ENCODE assay signal across 19 mouse cellular contexts in genomic region chr2:5456108-5456507, GRCm38 (mm10).
DNase-seq lines count a peak whose midpoint lies in the region; ATAC-seq and TF ChIP-seq lines count a peak whose summit lies in the region.
"Had no signal": no experiment of that assay in that cellular context is flagged by ENCODE, and none has a peak within 500 bp of the region (broad histone marks: within the 10 kb centered on the region; RNA-seq: fewer than 3 reads in every experiment).

No protein-coding gene starts in this region.

- H3K27ac ChIP-seq in heart, adult 2 months = peak overlapping the region; percentile 67
- H3K27ac ChIP-seq in heart, embryonic 11.5 days (ENCODE audit: low read depth, low read length) = no peak overlapping the region
- H3K27ac ChIP-seq in MEL (ENCODE audit: control insufficient read depth, low read depth, low read length) = no peak overlapping the region
- no peak overlapping the region for H3K27ac ChIP-seq in liver, embryonic 12.5 days
- H3K27ac ChIP-seq in kidney, embryonic 15.5 days = no peak overlapping the region
- H3K27ac ChIP-seq in forebrain, embryonic 12.5 days = no peak overlapping the region
- H3K27ac ChIP-seq: embryonic facial prominence, embryonic 15.5 days; hindbrain, embryonic 12.5 days; lung, embryonic 15.5 days; neural tube, embryonic 15.5 days had no signal

- TF ChIP-seq POLR2A in heart, adult 2 months (IDR thresholded peaks at IDR 0.05; ENCODE audit: insufficient read depth, low read depth, low read length) = no peak
- no peak for TF ChIP-seq POLR2A in MEL (IDR thresholded peaks at IDR 0.05; ENCODE audit: control insufficient read depth in 1 of 2, insufficient read depth in 1 of 2, low read depth in 1 of 2, low read length in 2 of 2, poor library complexity in 1 of 2)

- H3K4me2 ChIP-seq in heart, embryonic 11.5 days = no peak overlapping the region
- no peak overlapping the region for H3K4me2 ChIP-seq in liver, embryonic 12.5 days
- H3K4me2 ChIP-seq in kidney, embryonic 15.5 days = no peak overlapping the region
- no peak overlapping the region for H3K4me2 ChIP-seq in forebrain, embryonic 12.5 days
- H3K4me2 ChIP-seq: embryonic facial prominence, embryonic 15.5 days; hindbrain, embryonic 12.5 days; lung, embryonic 15.5 days; neural tube, embryonic 15.5 days had no signal

- peak; percentile 37 to 70 for DNase-seq in heart, adult 2 months
- DNase-seq in MEL (ENCODE audit: low read depth, low spot score) = peak; percentile 53
- peak; percentile 53 to 67 for DNase-seq in heart, adult 9 months (ENCODE audit: low spot score in 2 of 2)
- no peak for DNase-seq in retina, embryonic 14.5 days (ENCODE audit: low spot score)
- DNase-seq: cerebellum, postnatal 36 days; forebrain, postnatal 0 days; gastrocnemius, postnatal 36 days; kidney, adult 8-10 months; layer of hippocampus, adult 9-11 months; right cerebral cortex, postnatal 25 days; thymus, postnatal 4 days had no signal

- TF ChIP-seq EP300 in heart, adult 2 months (IDR thresholded peaks at IDR 0.05; ENCODE audit: insufficient read depth, low read depth, low read length) = peak; percentile 90
- TF ChIP-seq EP300 in MEL (IDR thresholded peaks at IDR 0.05; ENCODE audit: low read depth in 1 of 2, low read length in 2 of 2) = peak; percentile 49 to 54; a peak in 3 of 4 replicates

- intact Hi-C loops in heart, adult 2 months (cut with DNase I) = loop anchor here (10.0 kb wide), 1 partner anchor 139 kb away; no protein-coding TSS in a partner anchor

- no peak for ATAC-seq in heart, embryonic 11.5 days (replicated peaks; ENCODE audit: insufficient number of reproducible peaks, low FRiP score, low TSS enrichment)
- peak; percentile 61; the same call in 1 of the 2 replicates for ATAC-seq in liver, embryonic 12.5 days
- ATAC-seq in kidney, embryonic 15.5 days (replicated peaks; ENCODE audit: low FRiP score) = no peak
- no peak for ATAC-seq in forebrain, embryonic 12.5 days (ENCODE audit: low FRiP score)
- ATAC-seq: forebrain, postnatal 0 days had no signal

- 38% methylated on average over 2 of the region's 2 CpGs for WGBS in heart, adult 2 months
- 58% methylated on average over 2 of the region's 2 CpGs for WGBS in heart, embryonic 11.5 days (ENCODE audit: insufficient replicate concordance)
- 17% methylated on average over 1 of the region's 2 CpGs for WGBS in liver, embryonic 12.5 days (ENCODE audit: insufficient replicate concordance)
- 59% methylated on average over 1 of the region's 2 CpGs for WGBS in kidney, embryonic 15.5 days
- 76% methylated on average over 1 of the region's 2 CpGs for WGBS in forebrain, embryonic 12.5 days

- no peaks in the 10 kb centered on the region for H3K27me3 ChIP-seq in heart, adult 2 months (ENCODE audit: control insufficient read depth, insufficient read depth, low read length)
- H3K27me3 ChIP-seq in heart, embryonic 11.5 days (ENCODE audit: control insufficient read depth, insufficient read depth, low read length) = no peaks in the 10 kb centered on the region
- H3K27me3 ChIP-seq in MEL (ENCODE audit: control insufficient read depth in 1 of 2, insufficient read depth in 2 of 2, low read length in 2 of 2) = no peaks in the 10 kb centered on the region
- no peaks in the 10 kb centered on the region for H3K27me3 ChIP-seq in liver, embryonic 12.5 days (replicated peaks)
- no peaks in the 10 kb centered on the region for H3K27me3 ChIP-seq in kidney, embryonic 15.5 days
- H3K27me3 ChIP-seq in forebrain, embryonic 12.5 days = no peaks in the 10 kb centered on the region
- H3K27me3 ChIP-seq: embryonic facial prominence, embryonic 15.5 days; hindbrain, embryonic 12.5 days; lung, embryonic 15.5 days; neural tube, embryonic 15.5 days had no signal

- H3K9ac ChIP-seq in heart, adult 2 months (ENCODE audit: low read depth, low read length) = no peak overlapping the region
- no peak overlapping the region for H3K9ac ChIP-seq in heart, embryonic 11.5 days (ENCODE audit: low read depth, low read length)
- H3K9ac ChIP-seq in MEL (ENCODE audit: control insufficient read depth, low read depth, low read length, poor library complexity, severe bottlenecking) = no peak overlapping the region
- no peak overlapping the region for H3K9ac ChIP-seq in liver, embryonic 12.5 days
- H3K9ac ChIP-seq in kidney, embryonic 15.5 days = no peak overlapping the region
- H3K9ac ChIP-seq in forebrain, embryonic 12.5 days = no peak overlapping the region
- H3K9ac ChIP-seq: embryonic facial prominence, embryonic 15.5 days; forebrain, postnatal 0 days; hindbrain, embryonic 12.5 days; lung, embryonic 15.5 days; neural tube, embryonic 15.5 days had no signal

- H3K9me3 ChIP-seq in heart, embryonic 11.5 days (replicated peaks; ENCODE audit: control insufficient read depth, low read length) = no peaks in the 10 kb centered on the region; the same call in 1 of the 2 replicates
- no peaks in the 10 kb centered on the region for H3K9me3 ChIP-seq in MEL (replicated peaks; ENCODE audit: insufficient read depth, low read length)
- H3K9me3 ChIP-seq in liver, embryonic 12.5 days (replicated peaks) = no peaks in the 10 kb centered on the region
- H3K9me3 ChIP-seq in kidney, embryonic 15.5 days (replicated peaks) = no peaks in the 10 kb centered on the region
- H3K9me3 ChIP-seq in forebrain, embryonic 12.5 days = no peaks in the 10 kb centered on the region
- H3K9me3 ChIP-seq: embryonic facial prominence, embryonic 15.5 days; hindbrain, embryonic 12.5 days; lung, embryonic 15.5 days; neural tube, embryonic 15.5 days had no signal

- peaks cover 4% of the 10 kb centered on the region for H3K4me1 ChIP-seq in heart, adult 2 months (ENCODE audit: control insufficient read depth, insufficient read depth, low read length)
- peaks cover 16% of the 10 kb centered on the region for H3K4me1 ChIP-seq in heart, embryonic 11.5 days (ENCODE audit: control insufficient read depth, insufficient read depth, low read length)
- H3K4me1 ChIP-seq in MEL (ENCODE audit: control insufficient read depth in 1 of 2, insufficient read depth in 2 of 2, low read length in 2 of 2) = peaks cover 3 to 6% of the 10 kb centered on the region in 2 experiments; a peak in 2 of 4 replicates
- H3K4me1 ChIP-seq in liver, embryonic 12.5 days = peaks cover 6% of the 10 kb centered on the region
- H3K4me1 ChIP-seq in kidney, embryonic 15.5 days = 0 out of 2 replicates have a peak, but pooled peaks cover 12% of the 10 kb centered on the region
- peaks cover 7% of the 10 kb centered on the region for H3K4me1 ChIP-seq in forebrain, embryonic 12.5 days
- H3K4me1 ChIP-seq: hindbrain, embryonic 12.5 days; neural tube, embryonic 15.5 days had no signal

- no peaks in the 10 kb centered on the region for H3K36me3 ChIP-seq in heart, adult 2 months (ENCODE audit: control insufficient read depth, insufficient read depth, low read length)
- no peaks in the 10 kb centered on the region for H3K36me3 ChIP-seq in heart, embryonic 11.5 days (ENCODE audit: control insufficient read depth, insufficient read depth, low read length)
- H3K36me3 ChIP-seq in MEL (ENCODE audit: control insufficient read depth in 1 of 2, insufficient read depth in 2 of 2, low read length in 2 of 2) = no peaks in the 10 kb centered on the region
- H3K36me3 ChIP-seq in liver, embryonic 12.5 days = no peaks in the 10 kb centered on the region
- no peaks in the 10 kb centered on the region for H3K36me3 ChIP-seq in kidney, embryonic 15.5 days
- H3K36me3 ChIP-seq in forebrain, embryonic 12.5 days (replicated peaks) = no peaks in the 10 kb centered on the region
- H3K36me3 ChIP-seq: embryonic facial prominence, embryonic 15.5 days; hindbrain, embryonic 12.5 days; lung, embryonic 15.5 days; neural tube, embryonic 15.5 days had no signal

- no peak for TF ChIP-seq CTCF in heart, adult 2 months (IDR thresholded peaks at IDR 0.05)
- no peak for TF ChIP-seq CTCF in MEL (IDR thresholded peaks at IDR 0.05 in 2 of 3, conservative IDR thresholded peaks at IDR 0.05 in 1 of 3; ENCODE audit: control insufficient read depth in 1 of 3, insufficient read depth in 1 of 3, low read depth in 2 of 3, low read length in 3 of 3, poor library complexity in 1 of 3, severe bottlenecking in 1 of 3)

- H3K4me3 ChIP-seq in heart, adult 2 months = no peak overlapping the region
- no peak overlapping the region for H3K4me3 ChIP-seq in heart, embryonic 11.5 days (ENCODE audit: low read depth, low read length)
- no peak overlapping the region for H3K4me3 ChIP-seq in MEL (ENCODE audit: control insufficient read depth in 1 of 2, insufficient read depth in 1 of 2, low read depth in 2 of 2, low read length in 2 of 2)
- H3K4me3 ChIP-seq in liver, embryonic 12.5 days = no peak overlapping the region
- H3K4me3 ChIP-seq in kidney, embryonic 15.5 days (replicated peaks) = no peak overlapping the region
- H3K4me3 ChIP-seq in forebrain, embryonic 12.5 days (replicated peaks) = no peak overlapping the region
- H3K4me3 ChIP-seq: embryonic facial prominence, embryonic 15.5 days; hindbrain, embryonic 12.5 days; lung, embryonic 15.5 days; neural tube, embryonic 15.5 days had no signal

- H3K79me2 ChIP-seq in heart, adult 2 months (replicated peaks; ENCODE audit: control insufficient read depth, insufficient read depth, low read length) = no peaks in the 10 kb centered on the region
- no peaks in the 10 kb centered on the region for H3K79me2 ChIP-seq in MEL (ENCODE audit: control insufficient read depth, insufficient read depth, low read length, poor library complexity)

- no peak for TF ChIP-seq RAD21 in MEL (IDR thresholded peaks at IDR 0.05; ENCODE audit: low read depth, low read length)

TF ChIP-seq in MEL, 35 proteins besides CTCF, POLR2A, EP300 and RAD21:
- TF ChIP-seq MEF2A (IDR thresholded peaks at IDR 0.05; ENCODE audit: extremely low read depth, insufficient replicate concordance, low read depth, low read length, poor library complexity, severe bottlenecking) (no peak), CHD2 (IDR thresholded peaks at IDR 0.05; ENCODE audit: low read length) (no peak), CHD1 (IDR thresholded peaks at IDR 0.05; ENCODE audit: low read depth, low read length) (no peak), BHLHE40 (IDR thresholded peaks at IDR 0.05; ENCODE audit: borderline replicate concordance, low read depth, low read length) (no peak), MAFK (IDR thresholded peaks at IDR 0.05; ENCODE audit: borderline replicate concordance, low read depth, low read length) (no peak), TAL1 (IDR thresholded peaks at IDR 0.05; ENCODE audit: low read length) (peak; percentile 22; the same call in 1 of the 2 replicates), USF1 (IDR thresholded peaks at IDR 0.05; ENCODE audit: low read depth, low read length) (no peak), MAX (IDR thresholded peaks at IDR 0.05; ENCODE audit: low read length) (no peak), MYC (IDR thresholded peaks at IDR 0.05; ENCODE audit: low read depth, low read length) (no peak), GATA1 (IDR thresholded peaks at IDR 0.05; ENCODE audit: low read depth, low read length) (peak; percentile 37; the same call in 1 of the 2 replicates), TCF12 (IDR thresholded peaks at IDR 0.05; ENCODE audit: low read depth, low read length) (peak; percentile 28; the same call in 1 of the 2 replicates), ETS1 (IDR thresholded peaks at IDR 0.05; ENCODE audit: low read depth, low read length) (peak; percentile 74; the same call in 1 of the 2 replicates)
TF ChIP-seq in MEL: peak in this region for 4.
